33 mouse cellular contexts compared by ENCODE assay signal in genomic region chr7:142080876-142081275, GRCm38 (mm10). TPM values are rescaled to one million over a fixed set of nuclear protein-coding genes. Genes with fewer than 3 reads are reported as not detected.
"Had no signal": no experiment of that assay in that cellular context is flagged by ENCODE, and none has a peak within 500 bp of the region (broad histone marks: within the 10 kb centered on the region; RNA-seq: fewer than 3 reads in every experiment).

No protein-coding gene starts in this region.

- H3K9ac ChIP-seq: heart, embryonic 12.5 days; hindbrain, embryonic 12.5 days; hindbrain, embryonic 14.5 days; intestine, embryonic 15.5 days; limb, embryonic 13.5 days; limb, embryonic 15.5 days; liver, embryonic 12.5 days; liver, embryonic 14.5 days had no signal

- H3K4me2 ChIP-seq: heart, embryonic 12.5 days; hindbrain, embryonic 12.5 days; hindbrain, embryonic 14.5 days; intestine, embryonic 15.5 days; limb, embryonic 13.5 days; limb, embryonic 15.5 days; liver, embryonic 12.5 days had no signal

- H3K4me3 ChIP-seq: heart, embryonic 12.5 days; hindbrain, embryonic 10.5 days; hindbrain, embryonic 12.5 days; intestine, embryonic 15.5 days; limb, embryonic 13.5 days; limb, embryonic 15.5 days; liver, embryonic 12.5 days had no signal

- H3K36me3 ChIP-seq: limb, embryonic 13.5 days had no signal

- H3K27ac ChIP-seq: heart, embryonic 10.5 days; hindbrain, embryonic 10.5 days; hindbrain, embryonic 12.5 days; hindbrain, embryonic 14.5 days; intestine, embryonic 15.5 days; kidney, postnatal 0 days; limb, embryonic 13.5 days; limb, embryonic 15.5 days; liver, embryonic 12.5 days; liver, embryonic 14.5 days had no signal

- DNase-seq: gastrocnemius, postnatal 25 days; heart, adult 18-20 months; heart, postnatal 10 days; heart, postnatal 4 days; kidney, adult 18-20 months; kidney, adult 8-10 months; kidney, postnatal 14 days; kidney, postnatal 36 days; layer of hippocampus, adult 9-11 months; layer of hippocampus, postnatal 36 days; left cerebral cortex, postnatal 4 days; lung, adult 18-20 months had no signal

- H3K9me3 ChIP-seq: heart, embryonic 10.5 days; heart, embryonic 12.5 days; hindbrain, embryonic 10.5 days; hindbrain, embryonic 12.5 days; intestine, embryonic 15.5 days; limb, embryonic 13.5 days; limb, embryonic 15.5 days; liver, embryonic 12.5 days had no signal

- ATAC-seq: hindbrain, embryonic 16.5 days; inflammation-experienced regulatory T-cells, adult 6 months; intestine, embryonic 15.5 days; intestine, postnatal 0 days; liver, embryonic 12.5 days had no signal

RNA-seq across cellular contexts. Expression of gene Dusp8, which starts 14.8 kb away (rescaled TPM):
- polyA plus RNA-seq: inflammation-experienced regulatory T-cells, adult 6 months had no signal

RNA-seq across cellular contexts. Expression of gene Gm45618, which starts 39.7 kb away (rescaled TPM):
- polyA plus RNA-seq: heart, embryonic 10.5 days; heart, embryonic 12.5 days; heart, embryonic 14.5 days; heart, embryonic 16.5 days; hindbrain, embryonic 10.5 days; hindbrain, embryonic 12.5 days; hindbrain, embryonic 14.5 days; inflammation-experienced regulatory T-cells, adult 6 months; intestine, embryonic 15.5 days; intestine, postnatal 0 days; kidney, embryonic 14.5 days; kidney, postnatal 0 days; large intestine, adult 2 months; limb, embryonic 11.5 days; limb, embryonic 13.5 days; limb, embryonic 15.5 days; liver, adult 2 months; liver, embryonic 12.5 days; liver, embryonic 14.5 days; liver, embryonic 16.5 days had no signal

RNA-seq across cellular contexts. Expression of gene Gm39115, which starts 55.0 kb away (rescaled TPM):
- polyA plus RNA-seq: heart, embryonic 10.5 days; heart, embryonic 12.5 days; heart, embryonic 14.5 days; heart, embryonic 16.5 days; hindbrain, embryonic 10.5 days; hindbrain, embryonic 12.5 days; hindbrain, embryonic 14.5 days; inflammation-experienced regulatory T-cells, adult 6 months; intestine, embryonic 15.5 days; intestine, postnatal 0 days; kidney, embryonic 14.5 days; kidney, postnatal 0 days; large intestine, adult 2 months; limb, embryonic 11.5 days; limb, embryonic 13.5 days; limb, embryonic 15.5 days; liver, adult 2 months; liver, embryonic 12.5 days; liver, embryonic 14.5 days; liver, embryonic 16.5 days had no signal
